Mouse (Mus musculus): ENCODE measurements around the gene Gpsm1. TPM values are rescaled to one million over a fixed set of nuclear protein-coding genes. Genes with fewer than 3 reads are reported as not detected.
A peak's percentile ranks its signal among the peaks of the same experiment; 100 is the strongest.

Gpsm1 gene
- polyA plus RNA-seq, 1 experiment from 2014 or later: 29.3 TPM

GRCm38 (mm10) chr2:26338302-26339203 lies 23.2 kb downstream of the Gpsm1 start:
- 78% methylated on average over 8 of the region's 13 CpGs for WGBS
- ATAC-seq (ENCODE audit: low read depth): no peak
- H3K4me1 ChIP-seq (ENCODE audit: control insufficient read depth, insufficient read depth, low read length): no peaks in the 10 kb centered on the region

DNA sequence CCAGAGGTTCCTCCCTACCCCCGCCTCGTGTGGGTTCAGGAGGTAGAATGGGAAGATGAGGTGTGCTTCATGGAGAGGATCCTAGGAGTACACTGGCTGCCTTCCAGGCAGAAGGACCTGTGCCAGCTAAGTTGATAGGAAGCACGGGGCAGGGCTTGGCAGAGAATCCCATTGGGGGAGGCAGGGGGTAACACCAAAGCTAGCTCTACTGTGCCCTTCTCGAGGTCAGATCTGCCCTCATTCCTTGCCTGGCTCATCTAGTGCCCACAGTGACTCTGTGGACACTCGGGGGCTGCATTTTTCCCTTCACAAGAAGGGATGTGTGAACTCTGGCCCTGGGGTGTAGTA lies 23.9 kb downstream of the Gpsm1 start:
- Histone ChIP-seq H3K36me3 (ENCODE audit: control insufficient read depth, insufficient read depth, low read length) (peaks cover 58% of the 10 kb centered on the region), H3K4me1 (ENCODE audit: control insufficient read depth, insufficient read depth, low read length) (no peaks in the 10 kb centered on the region), H3K4me2 (ENCODE audit: low read depth, low read length) (no peak overlapping the region), H3K27me3 (replicated peaks; ENCODE audit: control insufficient read depth, insufficient read depth, low read length) (no peaks in the 10 kb centered on the region), H3K9ac (ENCODE audit: low read depth, low read length) (no peak overlapping the region), H3K4me3 (ENCODE audit: low read depth, low read length) (no peak overlapping the region), H3K27ac (replicated peaks; ENCODE audit: low read depth, low read length) (no peak overlapping the region), H3K9me3 (ENCODE audit: control insufficient read depth, low read length) (no peaks in the 10 kb centered on the region)
- DNase-seq (ENCODE audit: low spot score) (no peak), ATAC-seq (ENCODE audit: low read depth) (no peak)
- 88% methylated on average over 5 of the region's 5 CpGs for WGBS

More at GRCm38 (mm10) chr2:26338302-26339203, 23.2 kb downstream of the Gpsm1 start:
- Histone ChIP-seq H3K9ac (ENCODE audit: low read depth, low read length) (no peak overlapping the region), H3K36me3 (ENCODE audit: control insufficient read depth, insufficient read depth, low read length) (peaks cover 52% of the 10 kb centered on the region), H3K4me3 (ENCODE audit: low read depth, low read length) (no peak overlapping the region), H3K4me2 (ENCODE audit: low read depth, low read length) (no peak overlapping the region), H3K27me3 (replicated peaks; ENCODE audit: control insufficient read depth, insufficient read depth, low read length) (no peaks in the 10 kb centered on the region), H3K27ac (replicated peaks; ENCODE audit: low read depth, low read length) (no peak overlapping the region; the same call in 1 of the 2 replicates), H3K9me3 (ENCODE audit: control insufficient read depth, low read length) (no peaks in the 10 kb centered on the region)
- no peak for DNase-seq (ENCODE audit: low spot score)

GRCm38 (mm10) chr2:26341510-26341981 lies 26.2 kb downstream of the Gpsm1 start:
- peaks cover 82% of the 10 kb centered on the region for H3K36me3 ChIP-seq (ENCODE audit: control insufficient read depth, insufficient read depth, low read length)
- H3K27ac ChIP-seq (replicated peaks; ENCODE audit: low read depth, low read length): peak overlapping the region; percentile 28
- H3K4me3 ChIP-seq (ENCODE audit: low read depth, low read length): no peak overlapping the region
- DNase-seq (ENCODE audit: low spot score) (no peak), ATAC-seq (ENCODE audit: low read depth) (0 out of 2 replicates have a peak, but pooled peaks have one; percentile 35)
- H3K9me3 ChIP-seq (ENCODE audit: control insufficient read depth, low read length): no peaks in the 10 kb centered on the region
- no peaks in the 10 kb centered on the region for H3K4me1 ChIP-seq (ENCODE audit: control insufficient read depth, insufficient read depth, low read length)
- H3K9ac ChIP-seq (ENCODE audit: low read depth, low read length): no peak overlapping the region
- H3K4me2 ChIP-seq (ENCODE audit: low read depth, low read length): no peak overlapping the region
- H3K27me3 ChIP-seq (replicated peaks; ENCODE audit: control insufficient read depth, insufficient read depth, low read length): no peaks in the 10 kb centered on the region
- WGBS: 85% methylated on average over 2 of the region's 2 CpGs

GRCm38 (mm10) chr2:26342044-26342443 lies 26.7 kb downstream of the Gpsm1 start:
- Histone ChIP-seq H3K9me3 (ENCODE audit: control insufficient read depth, low read length) (no peaks in the 10 kb centered on the region), H3K27me3 (replicated peaks; ENCODE audit: control insufficient read depth, insufficient read depth, low read length) (no peaks in the 10 kb centered on the region), H3K9ac (ENCODE audit: low read depth, low read length) (no peak overlapping the region), H3K36me3 (ENCODE audit: control insufficient read depth, insufficient read depth, low read length) (peaks cover 87% of the 10 kb centered on the region), H3K27ac (replicated peaks; ENCODE audit: low read depth, low read length) (peak overlapping the region; percentile 28), H3K4me3 (ENCODE audit: low read depth, low read length) (no peak overlapping the region), H3K4me2 (ENCODE audit: low read depth, low read length) (no peak overlapping the region), H3K4me1 (ENCODE audit: control insufficient read depth, insufficient read depth, low read length) (no peaks in the 10 kb centered on the region)
- ATAC-seq (ENCODE audit: low read depth) (peak; percentile 24; the same call in 1 of the 2 replicates), DNase-seq (ENCODE audit: low spot score) (peak; percentile 68)
- WGBS: 57% methylated on average over 10 of the region's 10 CpGs

DNA sequence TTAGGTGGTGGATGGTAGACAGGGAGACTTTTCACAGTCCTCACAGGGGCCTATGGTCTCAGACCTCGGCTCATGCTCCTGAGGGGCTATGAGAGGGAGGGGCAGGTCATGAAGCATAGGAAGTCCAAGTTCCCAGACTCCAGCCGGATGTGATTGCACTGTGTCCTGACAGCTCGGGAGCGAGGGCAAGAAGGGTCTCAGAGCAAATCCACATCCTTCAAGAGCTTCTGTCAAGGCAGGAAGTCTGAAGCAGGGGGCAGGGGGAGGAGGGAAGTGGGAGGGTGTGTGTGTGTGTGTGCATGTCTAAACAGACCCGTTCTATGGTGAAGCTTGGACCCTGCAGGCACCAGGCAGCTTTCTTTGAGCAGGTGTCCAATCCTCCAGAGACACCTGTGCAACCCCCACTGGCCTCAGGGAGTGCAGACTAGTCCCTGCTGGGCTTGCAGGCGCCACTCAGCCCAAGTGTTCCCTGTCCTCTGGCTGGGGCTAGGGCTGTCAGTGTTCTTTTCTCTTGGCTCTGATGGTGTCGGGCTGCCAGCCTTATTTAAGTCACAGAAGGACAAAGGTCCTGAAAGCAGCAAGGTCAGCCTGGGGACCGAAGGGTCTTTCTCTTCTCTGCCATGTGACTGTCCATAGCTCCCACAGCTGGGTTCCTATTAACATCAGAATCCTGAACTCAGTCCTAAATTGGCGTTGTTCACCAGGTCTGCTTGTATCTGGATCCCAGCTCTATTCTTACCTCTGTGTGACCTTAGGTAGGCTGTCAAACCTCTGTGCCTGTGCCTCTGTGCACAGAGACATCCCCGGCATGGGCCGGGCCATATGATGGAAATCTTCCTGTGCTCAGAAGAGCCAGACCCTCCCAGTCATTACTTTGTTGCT lies 27.5 kb downstream of the Gpsm1 start:
- Histone ChIP-seq H3K27me3 (replicated peaks; ENCODE audit: control insufficient read depth, insufficient read depth, low read length) (no peaks in the 10 kb centered on the region), H3K4me3 (ENCODE audit: low read depth, low read length) (no peak overlapping the region), H3K36me3 (ENCODE audit: control insufficient read depth, insufficient read depth, low read length) (peaks cover 95% of the 10 kb centered on the region), H3K4me1 (ENCODE audit: control insufficient read depth, insufficient read depth, low read length) (no peaks in the 10 kb centered on the region), H3K27ac (replicated peaks; ENCODE audit: low read depth, low read length) (peak overlapping the region; percentile 11; the same call in 1 of the 2 replicates), H3K9ac (ENCODE audit: low read depth, low read length) (no peak overlapping the region), H3K9me3 (ENCODE audit: control insufficient read depth, low read length) (no peaks in the 10 kb centered on the region), H3K4me2 (ENCODE audit: low read depth, low read length) (no peak overlapping the region)
- ATAC-seq (ENCODE audit: low read depth) (no peak), DNase-seq (ENCODE audit: low spot score) (peak; percentile 26)
- 62% methylated on average over 11 of the region's 11 CpGs for WGBS

DNA sequence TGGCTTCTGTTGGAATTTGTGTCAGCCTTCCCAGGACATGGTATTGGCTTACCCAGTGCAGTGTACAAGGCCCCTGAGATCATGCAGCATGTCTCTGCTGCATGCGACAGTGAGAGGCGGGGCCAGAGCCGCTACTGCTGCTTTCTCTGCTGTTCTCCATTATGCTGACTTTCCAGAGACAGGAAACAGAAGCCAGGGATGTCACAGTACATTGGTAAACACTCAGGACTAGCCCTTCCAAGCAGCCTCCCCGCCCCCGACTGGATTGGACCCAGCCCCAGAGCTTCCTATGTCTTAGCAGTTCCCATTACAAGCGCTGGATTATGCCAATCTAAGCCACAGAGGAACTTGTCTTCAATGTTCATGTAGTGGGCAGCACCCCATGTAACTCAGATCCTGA lies 32.9 kb downstream of the Gpsm1 start:
- Histone ChIP-seq H3K4me1 (ENCODE audit: control insufficient read depth, insufficient read depth, low read length) (peaks cover 12% of the 10 kb centered on the region; the same call in 1 of the 2 replicates), H3K36me3 (ENCODE audit: control insufficient read depth, insufficient read depth, low read length) (peaks cover 71% of the 10 kb centered on the region), H3K4me3 (ENCODE audit: low read depth, low read length) (no peak overlapping the region), H3K27ac (replicated peaks; ENCODE audit: low read depth, low read length) (no peak overlapping the region; the same call in 1 of the 2 replicates), H3K9ac (ENCODE audit: low read depth, low read length) (no peak overlapping the region), H3K4me2 (ENCODE audit: low read depth, low read length) (no peak overlapping the region), H3K27me3 (replicated peaks; ENCODE audit: control insufficient read depth, insufficient read depth, low read length) (no peaks in the 10 kb centered on the region), H3K9me3 (ENCODE audit: control insufficient read depth, low read length) (no peaks in the 10 kb centered on the region)
- DNase-seq (ENCODE audit: low spot score) (peak; percentile 53), ATAC-seq (ENCODE audit: low read depth) (no peak)
- WGBS: 52% methylated on average over 6 of the region's 6 CpGs

GRCm38 (mm10) chr2:26351358-26352290 lies 36.3 kb downstream of the Gpsm1 start, which contains the start of gene Dnlz:
TSS of gene Dnlz (minus strand) at chr2:26352110.
- 4% methylated on average over 35 of the region's 62 CpGs for WGBS
- Histone ChIP-seq H3K36me3 (ENCODE audit: control insufficient read depth, insufficient read depth, low read length) (peaks cover 37% of the 10 kb centered on the region), H3K9me3 (ENCODE audit: control insufficient read depth, low read length) (no peaks in the 10 kb centered on the region), H3K9ac (ENCODE audit: low read depth, low read length) (peak within 1 kb of the TSS; percentile 96), H3K27me3 (replicated peaks; ENCODE audit: control insufficient read depth, insufficient read depth, low read length) (no peaks in the 10 kb centered on the region), H3K4me3 (ENCODE audit: low read depth, low read length) (peak within 1 kb of the TSS; percentile 90), H3K4me1 (ENCODE audit: control insufficient read depth, insufficient read depth, low read length) (peaks cover 12% of the 10 kb centered on the region; the same call in 1 of the 2 replicates), H3K4me2 (ENCODE audit: low read depth, low read length) (peak within 1 kb of the TSS; percentile 98), H3K27ac (replicated peaks; ENCODE audit: low read depth, low read length) (peak within 1 kb of the TSS; percentile 90)
- ATAC-seq (ENCODE audit: low read depth): peak; percentile 86
- DNase-seq (ENCODE audit: low spot score): peak; percentile 97

Measured in embryonic facial prominence, embryonic 14.5 days (tissue).